Mouse (Mus musculus): ENCODE measurements around the gene Asz1. TPM values are rescaled to one million over a fixed set of nuclear protein-coding genes. Genes with fewer than 3 reads are reported as not detected.
A peak's percentile ranks its signal among the peaks of the same experiment; 100 is the strongest.

Asz1 gene
- polyA plus RNA-seq, 1 experiment from 2014 or later = 0.26 TPM

DNA sequence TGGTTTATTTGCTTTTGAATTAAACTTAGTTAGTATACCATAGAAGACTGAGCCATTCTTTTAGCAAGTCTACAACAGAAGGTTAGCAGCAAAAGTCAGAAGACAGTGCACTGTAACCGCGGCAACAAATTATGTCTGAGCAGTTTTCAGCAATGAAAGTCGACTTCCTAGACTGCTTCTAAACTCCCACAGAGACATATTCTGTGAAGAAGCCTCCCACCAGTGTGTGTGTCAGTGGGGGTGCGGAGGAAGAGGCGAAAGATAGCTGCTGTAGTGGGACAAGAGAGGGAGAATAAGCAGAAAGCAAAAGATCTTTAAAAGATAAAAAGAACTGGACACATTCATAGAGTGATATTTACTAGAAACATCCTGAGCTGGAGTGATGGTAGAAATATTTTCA is 57.2 kb downstream of the Asz1 start:
- Histone ChIP-seq H3K27me3 (replicated peaks) (no peaks in the 10 kb centered on the region), H3K9ac (no peak overlapping the region), H3K9me3 (no peaks in the 10 kb centered on the region), H3K27ac (no peak overlapping the region), H3K4me1 (no peaks in the 10 kb centered on the region), H3K4me3 (replicated peaks) (no peak overlapping the region), H3K4me2 (no peak overlapping the region), H3K36me3 (no peaks in the 10 kb centered on the region)
- WGBS = 68% methylated on average over 5 of the region's 5 CpGs
- ATAC-seq (ENCODE audit: insufficient read depth, low FRiP score, low read depth) = no peak

DNA sequence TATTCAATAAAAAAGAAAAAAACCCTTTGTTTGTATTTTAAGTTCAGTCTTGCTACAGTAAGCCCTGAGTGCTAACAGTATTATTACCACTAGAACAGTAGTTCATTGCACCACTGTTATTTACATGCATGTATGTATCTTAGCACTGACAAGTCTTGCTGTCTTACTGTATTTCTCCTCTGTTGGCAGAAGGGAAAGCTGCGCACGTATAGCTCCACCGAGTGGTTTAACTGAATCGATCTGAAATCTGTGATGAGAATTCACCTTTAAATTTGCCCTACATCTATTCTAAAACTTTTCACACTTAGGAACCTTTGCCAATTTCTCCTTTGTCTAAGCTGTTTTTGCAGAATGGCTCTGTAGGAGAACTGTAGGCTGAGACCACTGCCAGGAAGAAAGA is 64.6 kb downstream of the Asz1 start:
- Histone ChIP-seq H3K4me2 (no peak overlapping the region), H3K27me3 (replicated peaks) (no peaks in the 10 kb centered on the region), H3K36me3 (no peaks in the 10 kb centered on the region), H3K4me1 (no peaks in the 10 kb centered on the region), H3K4me3 (replicated peaks) (no peak overlapping the region), H3K9me3 (no peaks in the 10 kb centered on the region), H3K27ac (no peak overlapping the region), H3K9ac (no peak overlapping the region)
- WGBS = 86% methylated on average over 4 of the region's 4 CpGs
- no peak for ATAC-seq (ENCODE audit: insufficient read depth, low FRiP score, low read depth)

- Histone ChIP-seq H3K4me1 (no peaks in the 10 kb centered on the region), H3K4me3 (replicated peaks) (no peak overlapping the region), H3K36me3 (no peaks in the 10 kb centered on the region), H3K27ac (no peak overlapping the region), H3K4me2 (no peak overlapping the region), H3K9me3 (no peaks in the 10 kb centered on the region), H3K27me3 (replicated peaks) (no peaks in the 10 kb centered on the region), H3K9ac (no peak overlapping the region)
- 71% methylated on average over 5 of the region's 5 CpGs for WGBS
- ATAC-seq (ENCODE audit: insufficient read depth, low FRiP score, low read depth) = no peak
Observed at GRCm38 (mm10) chr6:18043172-18043571, 65.7 kb downstream of the Asz1 start.

GRCm38 (mm10) chr6:18032271-18032670 is 76.6 kb downstream of the Asz1 start:
- Histone ChIP-seq H3K4me3 (replicated peaks) (peak overlapping the region; percentile 42), H3K4me2 (peak overlapping the region; percentile 81), H3K4me1 (peaks cover 11% of the 10 kb centered on the region), H3K9ac (no peak overlapping the region), H3K36me3 (no peaks in the 10 kb centered on the region), H3K27ac (no peak overlapping the region), H3K27me3 (replicated peaks) (peaks cover 40% of the 10 kb centered on the region), H3K9me3 (no peaks in the 10 kb centered on the region)
- 36% methylated on average over 6 of the region's 6 CpGs for WGBS
- no peak for ATAC-seq (ENCODE audit: insufficient read depth, low FRiP score, low read depth)

GRCm38 (mm10) chr6:18031509-18032010 is 77.3 kb downstream of the Asz1 start:
- H3K36me3 ChIP-seq = no peaks in the 10 kb centered on the region
- ATAC-seq (ENCODE audit: insufficient read depth, low FRiP score, low read depth) = peak; percentile 73
- H3K27me3 ChIP-seq (replicated peaks) = peaks cover 40% of the 10 kb centered on the region
- peaks cover 11% of the 10 kb centered on the region for H3K4me1 ChIP-seq
- peak overlapping the region; percentile 42 for H3K4me3 ChIP-seq (replicated peaks)
- H3K4me2 ChIP-seq = peak overlapping the region; percentile 81
- H3K9me3 ChIP-seq = no peaks in the 10 kb centered on the region
- H3K27ac ChIP-seq = no peak overlapping the region
- WGBS = 2% methylated on average over 29 of the region's 29 CpGs
- no peak overlapping the region for H3K9ac ChIP-seq

GRCm38 (mm10) chr6:18030868-18031508 is 77.9 kb downstream of the Asz1 start:
- Histone ChIP-seq H3K27me3 (replicated peaks) (peaks cover 40% of the 10 kb centered on the region), H3K9ac (no peak overlapping the region), H3K9me3 (no peaks in the 10 kb centered on the region), H3K4me3 (replicated peaks) (peak overlapping the region; percentile 43), H3K4me1 (peaks cover 11% of the 10 kb centered on the region), H3K36me3 (no peaks in the 10 kb centered on the region), H3K27ac (no peak overlapping the region), H3K4me2 (peak overlapping the region; percentile 81)
- WGBS = 13% methylated on average over 12 of the region's 12 CpGs
- no peak for ATAC-seq (ENCODE audit: insufficient read depth, low FRiP score, low read depth)

- ATAC-seq (ENCODE audit: insufficient read depth, low FRiP score, low read depth) = 0 out of 2 replicates have a peak, but pooled peaks have one; percentile 29
- H3K4me3 ChIP-seq (replicated peaks) = peak within 1 kb of the TSS; percentile 43
Observed at GRCm38 (mm10) chr6:18029746-18030656, 78.9 kb downstream of the Asz1 start, which contains the start of gene Wnt2. Gene Wnt2 (minus strand): TSS chr6:18030585.

GRCm38 (mm10) chr6:18024133-18024794 is 84.6 kb downstream of the Asz1 start:
- ATAC-seq (ENCODE audit: insufficient read depth, low FRiP score, low read depth) = no peak
- Histone ChIP-seq H3K4me3 (replicated peaks) (no peak overlapping the region), H3K9ac (no peak overlapping the region), H3K27ac (no peak overlapping the region), H3K4me1 (no peaks in the 10 kb centered on the region), H3K27me3 (replicated peaks) (peaks cover 7% of the 10 kb centered on the region; the same call in 1 of the 2 replicates), H3K9me3 (no peaks in the 10 kb centered on the region), H3K4me2 (no peak overlapping the region), H3K36me3 (no peaks in the 10 kb centered on the region)
- WGBS = 85% methylated on average over 8 of the region's 8 CpGs

More at GRCm38 (mm10) chr6:18029746-18030656, 78.9 kb downstream of the Asz1 start, which contains the start of gene Wnt2:
- no peaks in the 10 kb centered on the region for H3K9me3 ChIP-seq
- H3K9ac ChIP-seq = no peak within 1 kb of the TSS
- peaks cover 11% of the 10 kb centered on the region for H3K4me1 ChIP-seq
- peaks cover 40% of the 10 kb centered on the region for H3K27me3 ChIP-seq (replicated peaks)
- WGBS = 2% methylated on average over 47 of the region's 47 CpGs
- H3K4me2 ChIP-seq = peak within 1 kb of the TSS; percentile 81
- H3K27ac ChIP-seq = no peak within 1 kb of the TSS
- no peaks in the 10 kb centered on the region for H3K36me3 ChIP-seq

DNA sequence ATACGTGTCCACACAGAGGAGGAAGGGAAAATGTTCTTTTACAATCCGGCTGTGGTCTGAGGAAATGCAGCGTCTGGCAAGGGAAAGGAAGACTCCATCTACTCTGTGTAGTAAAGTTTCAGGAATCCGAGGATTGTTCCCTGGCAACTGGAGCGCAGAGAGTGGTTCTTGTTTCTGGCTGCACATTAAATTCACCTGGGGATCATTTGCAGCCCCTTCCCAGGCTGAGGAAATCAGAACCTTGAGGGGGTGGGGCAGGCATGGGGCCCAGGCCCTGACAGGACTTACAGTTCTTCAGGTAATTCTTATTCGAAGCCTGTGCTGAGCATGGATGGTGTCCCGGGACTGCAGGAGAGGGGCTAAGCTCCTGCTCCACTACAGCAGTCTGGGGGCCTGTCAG is 95.5 kb downstream of the Asz1 start:
- ATAC-seq (ENCODE audit: insufficient read depth, low FRiP score, low read depth) = no peak
- Histone ChIP-seq H3K27ac (no peak overlapping the region), H3K9me3 (no peaks in the 10 kb centered on the region), H3K4me1 (no peaks in the 10 kb centered on the region), H3K9ac (no peak overlapping the region), H3K4me2 (no peak overlapping the region), H3K36me3 (no peaks in the 10 kb centered on the region), H3K4me3 (replicated peaks) (no peak overlapping the region), H3K27me3 (replicated peaks) (no peaks in the 10 kb centered on the region)
- 64% methylated on average over 7 of the region's 7 CpGs for WGBS

DNA sequence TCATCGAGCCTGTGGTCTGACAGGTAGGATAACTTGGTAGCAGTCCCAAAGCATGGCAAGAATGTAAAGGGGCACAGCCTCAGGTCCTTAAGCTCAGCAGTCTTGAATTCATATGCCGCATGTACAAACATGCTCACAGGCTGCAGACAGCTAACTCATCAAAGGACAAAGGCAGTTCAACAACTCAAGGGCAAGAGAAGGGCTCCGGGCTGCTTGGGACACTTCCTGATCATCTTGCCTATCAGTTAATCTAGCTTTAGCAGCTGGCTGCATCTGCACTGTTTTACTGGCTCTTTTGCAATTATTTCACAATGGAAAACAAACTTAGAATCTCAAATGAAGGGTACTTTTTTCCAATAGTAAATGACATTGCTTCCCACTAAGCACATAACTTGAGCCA is 101.5 kb downstream of the Asz1 start:
- 62% methylated on average over 3 of the region's 3 CpGs for WGBS
- no peaks in the 10 kb centered on the region for H3K9me3 ChIP-seq
- H3K4me2 ChIP-seq = no peak overlapping the region
- no peaks in the 10 kb centered on the region for H3K27me3 ChIP-seq (replicated peaks)
- H3K36me3 ChIP-seq = no peaks in the 10 kb centered on the region
- H3K27ac ChIP-seq = no peak overlapping the region
- H3K4me3 ChIP-seq (replicated peaks) = no peak overlapping the region
- no peak for ATAC-seq (ENCODE audit: insufficient read depth, low FRiP score, low read depth)
- H3K4me1 ChIP-seq = no peaks in the 10 kb centered on the region
- H3K9ac ChIP-seq = no peak overlapping the region

DNA sequence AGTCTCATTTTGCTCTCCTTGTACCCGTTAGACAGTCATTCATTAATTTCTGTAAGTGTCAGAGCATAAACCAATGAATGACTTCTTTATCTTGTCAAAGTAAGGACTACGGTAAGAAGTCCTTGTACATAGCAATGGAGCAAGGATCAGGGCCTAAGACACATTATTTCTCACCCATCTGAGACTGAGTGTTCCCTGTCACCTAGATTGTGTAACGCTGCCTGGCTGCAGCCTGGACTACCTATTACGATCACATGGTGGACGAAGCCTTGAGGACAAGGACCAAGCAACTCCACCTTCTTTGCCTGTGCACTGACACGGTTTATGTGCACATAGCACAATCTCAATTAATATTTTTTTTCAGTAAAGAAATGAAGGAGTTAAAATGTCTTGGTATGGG is 106.8 kb downstream of the Asz1 start:
- Histone ChIP-seq H3K27ac (no peak overlapping the region), H3K4me1 (no peaks in the 10 kb centered on the region), H3K27me3 (replicated peaks) (no peaks in the 10 kb centered on the region), H3K4me3 (replicated peaks) (no peak overlapping the region), H3K36me3 (no peaks in the 10 kb centered on the region), H3K9ac (no peak overlapping the region), H3K4me2 (no peak overlapping the region), H3K9me3 (no peaks in the 10 kb centered on the region)
- 87% methylated on average over 6 of the region's 6 CpGs for WGBS
- no peak for ATAC-seq (ENCODE audit: insufficient read depth, low FRiP score, low read depth)
